Mouse (Mus musculus): ENCODE results near the gene Crabp2.

The Crabp2 gene

DNA sequence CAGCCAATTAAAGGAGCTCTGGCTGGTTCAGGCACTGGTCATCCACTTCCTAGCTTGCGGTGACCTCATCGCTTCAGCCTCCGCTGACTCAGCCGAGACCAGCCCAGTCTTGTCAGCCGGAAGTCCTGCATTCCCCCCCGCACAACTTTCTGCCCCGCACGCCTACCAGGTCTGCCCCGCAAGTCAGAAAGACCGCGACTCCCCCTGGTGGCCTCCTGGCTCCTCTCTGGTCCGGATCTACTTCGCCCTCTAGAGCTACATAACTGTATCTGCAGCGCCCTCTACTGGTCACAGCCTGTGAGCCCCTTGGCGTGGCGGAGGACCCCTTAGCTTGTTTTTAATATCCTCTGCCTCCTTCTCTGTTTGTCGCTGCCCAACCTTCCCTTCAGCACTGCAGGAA is 38.4 kb downstream of the Crabp2 start:
- peak; percentile 94 for DNase-seq

DNA sequence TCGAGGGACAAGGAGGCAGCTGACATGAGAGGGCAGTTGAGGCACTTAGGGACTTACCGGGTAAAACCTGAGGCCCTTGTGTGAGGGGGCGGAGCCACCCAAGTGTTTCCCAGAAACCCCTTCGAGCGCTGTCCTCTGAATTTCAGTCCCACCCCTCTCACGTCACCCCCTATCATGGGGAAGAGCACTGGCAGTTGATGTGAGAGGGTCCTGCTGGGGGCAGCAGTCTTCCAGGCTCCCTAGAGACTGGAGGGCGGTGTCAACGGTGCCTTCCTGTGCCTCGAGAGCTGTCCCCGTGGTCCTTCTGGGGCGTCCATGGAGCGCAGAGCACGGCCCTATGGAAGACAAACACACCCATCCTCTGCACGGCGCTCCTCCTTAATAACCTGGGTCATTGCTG is 39.2 kb downstream of the Crabp2 start:
- DNase-seq = peak; percentile 53

DNA sequence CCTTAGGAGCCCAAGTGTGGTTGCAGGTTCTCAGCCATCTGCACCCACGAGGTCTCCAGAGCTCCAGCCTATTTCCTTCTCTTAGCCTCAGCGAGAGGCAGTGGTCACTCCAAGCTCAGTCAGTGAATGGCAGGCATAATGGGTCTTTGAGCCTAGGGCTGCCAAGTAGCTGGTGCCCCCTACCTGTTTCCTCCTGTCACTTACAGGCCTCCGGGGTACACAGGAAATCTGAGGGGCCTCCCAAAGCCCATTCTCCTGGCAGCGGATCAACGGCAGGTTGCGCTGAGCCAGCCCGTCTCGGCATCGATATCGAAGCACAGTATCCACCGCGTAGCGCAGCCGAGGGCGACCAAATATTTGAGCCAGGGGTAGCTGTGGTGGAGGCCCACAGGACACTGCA is 39.6 kb downstream of the Crabp2 start:
- peak; percentile 47 for DNase-seq

DNA sequence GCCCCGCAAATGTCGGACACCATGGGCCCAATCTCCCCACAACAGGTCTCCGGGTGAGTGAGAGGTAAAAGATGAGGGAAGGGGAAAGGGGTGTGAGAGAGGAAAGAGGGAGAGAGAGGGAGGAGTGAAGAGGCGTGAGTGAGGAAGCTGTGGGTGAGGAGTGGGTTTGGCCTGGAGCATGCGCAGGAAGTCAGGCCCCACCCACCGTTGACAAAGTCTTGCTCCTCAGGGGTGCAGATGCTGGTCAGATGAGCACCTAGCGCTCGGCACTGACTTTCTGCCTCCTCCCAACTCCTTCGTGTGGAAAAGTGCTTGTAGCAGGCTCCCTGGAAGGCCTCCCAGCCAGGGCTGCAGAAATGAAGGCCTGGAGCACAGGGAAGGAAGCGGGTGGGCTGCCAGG is 41.5 kb downstream of the Crabp2 start:
- DNase-seq = no peak

DNA sequence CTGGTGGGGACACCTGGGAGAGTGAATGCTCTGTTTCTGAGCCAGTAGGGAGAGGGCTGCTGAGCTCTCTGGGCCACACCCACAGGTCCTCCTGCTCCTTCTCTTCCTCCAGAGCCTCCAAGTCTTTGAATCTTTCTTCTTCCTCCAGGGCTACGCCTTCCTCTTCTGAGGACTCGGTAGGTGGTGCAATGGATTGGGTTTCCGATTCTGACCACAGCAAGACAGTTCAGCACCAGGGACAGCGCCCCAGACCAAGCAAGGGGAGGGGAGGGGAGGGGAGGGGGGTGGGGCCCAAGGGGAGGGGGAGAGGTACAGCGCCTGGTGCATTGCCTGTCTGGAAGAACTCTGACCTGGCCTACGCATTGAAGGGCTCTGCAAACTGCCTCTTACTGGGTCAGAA is 45.0 kb downstream of the Crabp2 start:
- peak; percentile 67 for DNase-seq

DNA sequence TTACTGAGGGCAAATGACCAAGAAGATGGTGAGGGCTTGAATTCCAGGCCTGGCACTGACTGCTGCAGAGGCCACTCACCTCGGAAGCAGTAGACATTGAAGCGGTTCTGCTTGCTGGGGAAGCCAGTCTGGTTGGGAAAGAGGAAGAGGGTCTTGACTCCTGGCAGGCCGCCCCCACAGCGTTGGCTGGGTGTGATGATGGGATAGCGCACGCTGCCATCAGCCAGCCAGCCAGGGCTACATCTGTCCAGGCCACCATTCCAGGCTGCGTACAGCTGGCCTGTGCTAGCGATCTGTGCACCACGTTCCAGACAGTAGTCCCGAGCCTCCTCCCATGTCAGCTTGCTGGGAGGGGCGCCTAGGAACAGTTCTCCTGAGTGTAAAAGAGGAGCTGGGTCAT is 46.9 kb downstream of the Crabp2 start:
- no peak for DNase-seq

DNA sequence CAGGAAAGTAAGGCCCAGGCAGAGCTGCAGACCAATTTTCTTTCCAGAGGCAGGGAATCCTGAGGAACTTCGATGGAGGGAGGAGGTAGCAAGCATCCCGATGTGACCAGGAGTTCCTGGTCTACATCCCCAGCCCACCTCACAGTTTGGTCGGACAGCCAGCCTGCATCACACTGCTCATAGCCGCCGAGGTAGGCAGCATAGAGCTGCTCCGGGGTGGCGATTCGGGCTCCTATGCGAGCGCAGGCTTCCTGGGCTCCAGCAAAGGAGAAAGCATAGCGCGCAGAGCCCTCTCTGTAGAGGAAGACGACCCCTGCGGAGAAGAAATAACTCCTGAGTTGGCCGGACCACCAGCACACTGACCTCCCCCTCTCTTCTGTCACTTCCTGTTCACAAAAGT is 47.9 kb downstream of the Crabp2 start:
- no peak for DNase-seq

DNA sequence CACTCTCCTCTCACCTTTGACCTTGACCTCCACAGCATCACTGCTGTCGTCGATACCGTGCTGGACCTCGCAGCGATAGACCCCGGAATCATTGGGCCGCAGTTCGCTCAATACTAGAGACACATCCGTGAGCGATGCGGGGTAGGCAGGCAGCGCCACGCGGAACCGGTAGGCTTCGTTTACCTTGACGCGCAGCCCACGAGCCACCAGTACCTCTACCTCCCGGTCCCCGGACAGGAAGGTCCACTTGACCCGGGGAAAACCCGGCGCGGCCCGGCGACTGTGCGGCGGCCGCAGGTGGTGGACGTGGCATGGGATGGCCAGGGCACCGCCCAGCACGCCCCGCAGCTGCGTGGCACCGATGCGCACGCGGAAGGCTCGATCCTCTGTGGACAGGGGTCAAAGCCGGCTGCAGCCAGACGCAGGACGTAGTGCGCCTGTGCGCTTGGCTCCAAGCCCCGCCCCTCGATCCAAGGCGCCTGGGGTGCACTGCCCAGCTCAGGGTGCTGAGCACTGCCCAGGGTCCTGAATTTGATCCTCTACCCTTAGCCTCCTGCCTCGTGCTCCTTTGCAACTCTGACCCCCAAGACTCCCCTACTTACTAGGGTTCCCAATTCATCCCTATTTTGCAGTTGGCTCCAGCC is 48.6 kb downstream of the Crabp2 start:
- no peak for DNase-seq

DNA sequence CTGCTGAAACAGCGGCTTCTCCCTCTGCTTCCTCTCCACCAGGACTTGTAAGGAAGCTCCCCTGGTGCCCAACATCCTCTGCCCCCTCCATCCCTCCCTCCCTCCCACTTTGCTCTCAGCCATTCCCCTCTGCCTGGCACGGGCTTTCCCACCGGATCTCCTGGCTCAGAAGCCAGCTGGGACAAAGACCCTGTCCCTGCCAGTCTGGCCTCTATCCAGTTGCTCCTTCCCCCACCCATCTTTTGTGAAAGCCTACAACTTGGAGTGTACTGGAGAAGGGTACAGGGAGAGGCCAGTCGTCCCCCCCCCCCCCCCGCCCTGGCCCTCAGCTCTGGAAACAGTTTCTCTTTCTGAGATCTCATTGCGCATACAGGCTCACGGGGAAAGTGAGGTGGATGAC is 50.3 kb downstream of the Crabp2 start:
- DNase-seq = no peak

DNA sequence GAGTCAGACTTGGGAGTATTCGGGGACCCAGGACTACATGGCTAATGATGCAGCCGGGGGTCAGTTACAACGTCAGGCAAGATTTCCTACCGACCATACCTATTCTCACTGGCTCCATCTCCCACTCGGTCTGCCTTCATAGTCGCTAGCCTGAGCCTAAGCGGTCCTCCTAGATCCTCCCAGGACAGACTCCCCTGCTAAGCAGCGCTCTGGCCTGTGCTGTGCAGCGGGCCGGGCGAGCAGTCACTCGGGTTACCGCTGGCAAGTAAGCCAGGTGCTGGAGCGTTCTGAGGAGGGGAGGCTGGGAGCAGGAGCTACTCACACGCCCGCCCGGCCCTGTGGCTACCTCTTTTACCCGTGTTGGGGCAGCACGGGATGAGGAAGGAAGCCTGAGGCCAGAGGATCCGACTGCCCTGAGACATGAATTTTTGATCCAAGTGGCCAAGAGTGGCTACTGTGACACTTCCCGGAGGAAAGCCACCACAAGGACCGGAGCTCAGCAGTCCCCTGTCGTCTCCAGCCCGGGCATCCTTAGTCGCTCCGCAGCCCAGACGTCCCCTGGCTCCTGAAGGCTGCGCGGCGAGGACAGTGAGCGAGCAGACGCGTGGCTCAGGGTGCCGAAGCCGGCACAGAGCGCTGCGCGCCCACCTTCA is 50.9 kb downstream of the Crabp2 start:
- no peak for DNase-seq

DNA sequence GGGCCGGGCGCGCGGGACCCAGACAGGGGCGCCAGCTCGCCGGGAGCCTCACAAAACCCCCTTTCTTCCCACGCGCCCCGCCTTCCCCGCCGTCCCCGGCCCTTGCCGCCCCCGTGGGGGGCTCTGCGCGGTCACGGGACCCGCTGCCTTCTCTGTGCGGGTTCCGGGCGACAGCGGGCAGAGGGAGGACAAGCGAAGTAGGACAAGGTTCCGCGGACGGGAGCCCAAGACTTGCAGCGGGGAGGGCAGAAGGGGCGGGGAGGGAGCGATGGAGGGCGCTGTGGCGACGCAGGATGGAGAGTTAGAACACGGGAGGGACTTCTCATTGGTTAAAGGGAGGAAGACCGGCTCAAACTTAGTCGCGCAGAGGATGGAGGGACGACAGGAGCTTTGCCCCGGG is 51.7 kb downstream of the Crabp2 start, which contains the start of gene Bcan:
Bcan (minus strand) TSS at position 50 of the 400 bp plus-strand sequence.
- no peak for DNase-seq

DNA sequence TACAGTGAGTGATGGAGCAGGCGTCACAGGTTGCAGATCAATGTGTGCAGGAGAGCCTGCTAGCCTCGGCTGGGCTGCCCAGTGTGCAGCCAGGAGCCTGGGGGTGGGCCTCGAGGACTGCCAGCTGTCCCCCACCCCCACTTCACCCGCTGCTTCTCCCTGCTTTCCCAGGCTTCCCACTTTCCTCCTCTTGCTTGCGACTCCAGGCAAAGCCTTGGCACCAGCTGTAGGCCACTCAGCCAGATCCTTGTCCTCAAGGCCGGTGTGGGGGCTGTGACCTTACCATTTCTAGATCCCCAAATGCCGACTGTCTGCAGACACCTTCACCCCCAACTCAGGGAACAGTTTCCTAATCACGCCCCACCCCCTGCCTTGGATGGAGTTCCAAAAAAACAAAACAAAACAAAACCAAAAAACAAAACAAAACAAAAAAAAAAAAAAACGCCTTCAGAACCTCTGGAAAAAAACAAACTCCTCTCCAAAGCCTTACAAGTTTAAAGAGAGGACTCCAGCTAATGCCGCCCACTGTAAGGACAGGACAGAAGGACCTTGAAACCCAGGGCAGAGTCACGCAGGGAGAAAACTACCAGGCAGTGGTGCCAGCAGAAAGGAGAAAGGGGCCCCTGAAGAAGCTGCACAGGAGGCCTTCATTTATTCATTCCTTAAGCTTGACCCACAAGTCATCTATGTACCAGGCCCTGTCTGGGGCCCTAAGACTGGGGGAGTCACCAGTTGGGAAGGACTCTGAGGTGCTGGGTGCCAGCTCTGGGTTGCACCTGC is 52.5 kb downstream of the Crabp2 start:
- no peak for DNase-seq

DNA sequence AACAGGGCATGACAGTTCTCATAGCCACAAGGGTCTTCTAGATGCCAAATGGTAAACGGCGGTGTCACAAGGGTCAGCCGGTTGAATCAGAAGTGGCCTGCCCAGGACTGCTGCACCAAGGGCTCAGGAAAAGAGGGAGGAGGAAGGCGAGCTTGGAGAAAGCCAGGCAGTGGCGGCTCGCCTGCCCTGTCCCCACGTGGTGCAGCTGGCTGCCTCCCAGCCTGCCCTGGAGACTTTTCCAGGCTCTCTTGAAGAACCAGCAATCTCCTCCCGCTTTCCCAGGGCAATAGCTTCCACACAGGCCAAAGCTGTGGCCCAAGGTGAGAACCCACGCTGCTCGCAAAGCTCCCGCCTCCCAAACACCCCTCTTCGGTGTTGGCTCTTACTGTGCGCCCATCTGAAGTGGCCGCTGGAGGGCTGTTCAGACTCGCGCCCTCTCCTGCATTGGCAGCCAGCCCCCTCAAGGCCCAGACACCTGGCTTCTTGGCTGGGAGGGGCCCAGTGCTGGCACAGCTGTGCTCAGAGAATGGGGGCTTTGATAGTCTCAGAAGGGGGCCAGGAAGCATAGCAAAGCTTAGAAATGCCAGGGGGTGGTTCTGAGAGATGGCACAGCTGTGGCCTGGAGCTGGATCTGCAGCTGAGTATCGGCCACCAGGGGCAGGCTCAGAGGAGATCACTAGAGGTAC is 54.0 kb downstream of the Crabp2 start:
- peak; percentile 43 for DNase-seq

Data from thymus, postnatal 14 days (tissue).